Mouse (Mus musculus): ENCODE data around the gene Gm973. TPM values are rescaled to one million over a fixed set of nuclear protein-coding genes. Genes with fewer than 3 reads are reported as not detected.

Gene Gm973
- total and polyA plus RNA-seq, 3 experiments, result 0.23 TPM; not detected in 2

DNA sequence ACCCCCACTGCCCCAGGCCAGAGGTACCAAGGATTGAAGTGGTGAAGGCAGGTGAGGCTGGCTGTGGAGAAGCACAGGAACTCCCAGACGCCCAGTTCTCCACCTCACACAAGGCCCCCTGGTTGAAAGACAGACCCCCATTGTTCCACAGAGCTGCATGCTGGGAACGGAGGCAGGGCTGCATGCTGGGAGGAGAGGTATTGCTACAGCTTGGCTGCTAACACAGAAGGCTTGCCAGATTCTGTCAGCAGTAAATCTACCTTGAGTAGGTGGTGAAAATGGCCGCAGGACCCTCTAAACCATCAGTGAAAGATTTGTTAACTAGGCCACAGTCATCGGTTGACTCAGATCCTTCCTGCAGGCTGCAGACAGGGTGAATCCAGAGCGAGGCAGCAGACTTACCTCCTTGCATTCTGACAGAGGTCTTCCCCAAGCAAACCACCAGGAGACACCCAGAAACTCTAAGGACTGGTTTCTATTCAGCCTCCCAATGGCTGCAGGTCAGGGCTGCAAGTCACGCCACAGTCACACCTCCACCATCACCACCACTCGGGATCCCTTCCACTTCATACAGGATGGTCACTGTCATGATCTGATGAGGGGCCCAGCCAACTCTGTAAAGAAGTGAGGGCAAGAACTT is 33.1 kb downstream of the Gm973 start:
- no peak for DNase-seq (ENCODE audit: low read depth, low spot score)
- TF ChIP-seq MEF2A (IDR thresholded peaks at IDR 0.05; ENCODE audit: extremely low read depth, insufficient replicate concordance, low read depth, low read length, poor library complexity, severe bottlenecking) (no peak), CHD2 (IDR thresholded peaks at IDR 0.05; ENCODE audit: low read length) (no peak), CTCF (IDR thresholded peaks at IDR 0.05 in 2 of 3, conservative IDR thresholded peaks at IDR 0.05 in 1 of 3; ENCODE audit: control insufficient read depth in 1 of 3, insufficient read depth in 1 of 3, low read depth in 2 of 3, low read length in 3 of 3, poor library complexity in 1 of 3, severe bottlenecking in 1 of 3) (no peak), MXI1 (IDR thresholded peaks at IDR 0.05; ENCODE audit: low read depth, low read length) (no peak), EP300 (IDR thresholded peaks at IDR 0.05; ENCODE audit: low read depth in 1 of 2, low read length in 2 of 2) (no peak), MAFK (IDR thresholded peaks at IDR 0.05; ENCODE audit: borderline replicate concordance, low read depth, low read length) (no peak), POLR2AphosphoS5 (IDR thresholded peaks at IDR 0.05; ENCODE audit: borderline replicate concordance, low read depth, low read length) (no peak), TBP (IDR thresholded peaks at IDR 0.05; ENCODE audit: low read depth, low read length) (no peak), RCOR1 (IDR thresholded peaks at IDR 0.05; ENCODE audit: low read depth, low read length) (no peak)
- Histone ChIP-seq H3K36me3 (ENCODE audit: control insufficient read depth in 1 of 2, insufficient read depth in 2 of 2, low read length in 2 of 2) (no peaks in the 10 kb centered on the region), H3K9me3 (replicated peaks; ENCODE audit: insufficient read depth, low read length) (no peaks in the 10 kb centered on the region), H3K9ac (ENCODE audit: control insufficient read depth, low read depth, low read length, poor library complexity, severe bottlenecking) (no peak overlapping the region), H3K4me3 (ENCODE audit: control insufficient read depth in 1 of 2, insufficient read depth in 1 of 2, low read depth in 2 of 2, low read length in 2 of 2) (no peak overlapping the region), H3K27ac (ENCODE audit: control insufficient read depth, low read depth, low read length) (no peak overlapping the region), H3K4me1 (ENCODE audit: control insufficient read depth in 1 of 2, insufficient read depth in 2 of 2, low read length in 2 of 2) (peaks cover 0 to 4% of the 10 kb centered on the region in 2 experiments; a peak in 1 of 4 replicates), H3K79me2 (ENCODE audit: control insufficient read depth, insufficient read depth, low read length, poor library complexity) (no peaks in the 10 kb centered on the region), H3K27me3 (ENCODE audit: control insufficient read depth in 1 of 2, insufficient read depth in 2 of 2, low read length in 2 of 2) (peaks cover 3 to 4% of the 10 kb centered on the region in 2 experiments)

DNA sequence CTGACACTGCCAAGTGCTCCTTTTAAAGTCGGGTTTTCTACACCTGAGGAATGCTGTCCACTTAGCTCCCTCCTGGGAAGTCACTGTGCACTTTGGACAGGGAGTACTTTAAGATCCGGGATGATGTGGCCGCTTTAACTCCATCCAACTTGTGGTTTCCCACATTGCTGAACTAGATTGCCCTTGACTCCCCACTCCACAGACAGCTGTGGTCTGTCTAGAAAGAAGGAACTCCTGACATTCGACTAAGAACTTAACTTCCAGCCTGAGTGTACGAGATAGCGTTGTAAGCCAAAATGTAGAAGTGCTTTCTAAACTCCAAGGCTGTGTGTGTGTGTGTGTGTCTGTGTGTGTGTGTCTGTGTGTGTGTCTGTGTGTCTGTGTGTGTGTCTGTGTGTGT is 34.2 kb downstream of the Gm973 start:
- Histone ChIP-seq H3K27me3 (ENCODE audit: control insufficient read depth in 1 of 2, insufficient read depth in 2 of 2, low read length in 2 of 2) (peaks cover 3 to 4% of the 10 kb centered on the region in 2 experiments), H3K4me3 (ENCODE audit: control insufficient read depth in 1 of 2, insufficient read depth in 1 of 2, low read depth in 2 of 2, low read length in 2 of 2) (no peak overlapping the region), H3K27ac (ENCODE audit: control insufficient read depth, low read depth, low read length) (no peak overlapping the region), H3K79me2 (ENCODE audit: control insufficient read depth, insufficient read depth, low read length, poor library complexity) (no peaks in the 10 kb centered on the region), H3K4me1 (ENCODE audit: control insufficient read depth in 1 of 2, insufficient read depth in 2 of 2, low read length in 2 of 2) (peaks cover 0 to 4% of the 10 kb centered on the region in 2 experiments; a peak in 1 of 4 replicates), H3K36me3 (ENCODE audit: control insufficient read depth in 1 of 2, insufficient read depth in 2 of 2, low read length in 2 of 2) (peaks cover 0 to 2% of the 10 kb centered on the region in 2 experiments; a peak in 1 of 4 replicates), H3K9me3 (replicated peaks; ENCODE audit: insufficient read depth, low read length) (no peaks in the 10 kb centered on the region), H3K9ac (ENCODE audit: control insufficient read depth, low read depth, low read length, poor library complexity, severe bottlenecking) (no peak overlapping the region)
- TF ChIP-seq ELF1 (IDR thresholded peaks at IDR 0.05; ENCODE audit: low read depth, low read length) (no peak), RCOR1 (IDR thresholded peaks at IDR 0.05; ENCODE audit: low read depth, low read length) (no peak), ZMIZ1 (IDR thresholded peaks at IDR 0.05; ENCODE audit: low read depth, low read length) (no peak), TAL1 (IDR thresholded peaks at IDR 0.05; ENCODE audit: low read length) (peak; percentile 21; the same call in 1 of the 2 replicates), UBTF (IDR thresholded peaks at IDR 0.05; ENCODE audit: borderline replicate concordance, insufficient read depth, low read depth, low read length) (no peak), EP300 (IDR thresholded peaks at IDR 0.05; ENCODE audit: low read depth in 1 of 2, low read length in 2 of 2) (peak in 1 of 2 experiments; percentile 32; a peak in 1 of 4 replicates), CHD1 (IDR thresholded peaks at IDR 0.05; ENCODE audit: low read depth, low read length) (no peak)
- peak; percentile 64 for DNase-seq (ENCODE audit: low read depth, low spot score)

All from MEL (cell line).